Mouse (Mus musculus) heart, embryonic 11.5 days (tissue): ENCODE measurements at regions not wholly inside any gene's neighbourhood (a gene's known extent, or its start where the extent isn't known, plus 50 kb on each side); places are given as distances from the start of the nearest gene placed in this dataset.

Experiments used
- ATAC-seq: fragments of 200-750 bp; cut with Nextera tagmentation; replicated peaks from 2 replicates; pipeline ENCODE4 v1.8.0; 2017; ENCODE audit warnings: moderate library complexity; ENCODE audit not compliant: insufficient number of reproducible peaks, low FRiP score, low TSS enrichment
- H3K27ac ChIP-seq: fragments of 300-500 bp; sonication (generic); 2 replicates; pipeline ENCODE4 v1.5.1; 2014; ENCODE audit warnings: mild to moderate bottlenecking, low read depth, low read length
- H3K27me3 ChIP-seq: fragments of 300-500 bp; sonication (generic); 2 replicates; pipeline ENCODE4 v1.6.1; 2014; ENCODE audit warnings: mild to moderate bottlenecking, low read length, mixed read lengths; ENCODE audit not compliant: control insufficient read depth, insufficient read depth
- H3K36me3 ChIP-seq: fragments of 300-500 bp; sonication (generic); 2 replicates; pipeline ENCODE4 v1.6.1; 2014; ENCODE audit warnings: mild to moderate bottlenecking, low read length, moderate library complexity, mixed read lengths; ENCODE audit not compliant: control insufficient read depth, insufficient read depth
- H3K4me1 ChIP-seq: fragments of 300-500 bp; sonication (generic); 2 replicates; pipeline ENCODE4 v1.6.1; 2014; ENCODE audit warnings: low read length; ENCODE audit not compliant: control insufficient read depth, insufficient read depth
- H3K4me2 ChIP-seq: fragments of 300-500 bp; sonication (generic); 2 replicates; pipeline ENCODE4 v1.6.1; 2014; ENCODE audit warnings: mild to moderate bottlenecking, moderate library complexity
- H3K4me3 ChIP-seq: fragments of 300-500 bp; sonication (generic); 2 replicates; pipeline ENCODE4 v1.5.1; 2014; ENCODE audit warnings: low read depth, low read length
- H3K9ac ChIP-seq: fragments of 300-500 bp; sonication (generic); 2 replicates; pipeline ENCODE4 v1.6.1; 2014; ENCODE audit warnings: mild to moderate bottlenecking, low read depth, low read length, moderate library complexity
- H3K9me3 ChIP-seq: fragments of 300-500 bp; sonication (generic); replicated peaks from 2 replicates; pipeline ENCODE4 v1.6.1; 2016; ENCODE audit warnings: low read length; ENCODE audit not compliant: control insufficient read depth
- WGBS: fragments of 180-500 bp; shearing (Covaris S2); extraction: QIAGEN DNeasy Blood & Tissue Kit; methylation state at CpG from one replicate; pipeline ENCODE4 v1.1.7; 2014; ENCODE audit not compliant: insufficient replicate concordance; 5-methylcytosine and 5-hydroxymethylcytosine counted together

DNA sequence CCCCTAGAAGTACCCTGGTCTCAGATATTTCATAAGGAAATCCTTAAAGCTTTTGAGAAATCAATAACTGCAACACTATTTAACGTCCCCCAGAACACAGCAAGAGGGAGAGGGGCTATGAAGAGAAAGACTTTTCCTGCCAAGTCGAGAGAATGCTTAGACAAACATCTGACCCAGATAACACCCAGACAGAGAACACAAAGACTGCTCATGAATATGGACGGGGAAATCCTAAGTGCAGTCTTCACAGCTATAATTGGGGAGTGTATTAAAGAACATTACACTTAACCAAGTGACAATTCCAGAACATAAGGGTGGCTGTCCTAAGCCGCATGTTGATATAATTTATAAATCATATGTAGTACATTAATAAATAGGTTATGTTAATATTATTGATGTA lies 103.3 kb upstream of the Dyrk2 start:
- WGBS, result 53% methylated on average over 4 of the region's 4 CpGs

DNA sequence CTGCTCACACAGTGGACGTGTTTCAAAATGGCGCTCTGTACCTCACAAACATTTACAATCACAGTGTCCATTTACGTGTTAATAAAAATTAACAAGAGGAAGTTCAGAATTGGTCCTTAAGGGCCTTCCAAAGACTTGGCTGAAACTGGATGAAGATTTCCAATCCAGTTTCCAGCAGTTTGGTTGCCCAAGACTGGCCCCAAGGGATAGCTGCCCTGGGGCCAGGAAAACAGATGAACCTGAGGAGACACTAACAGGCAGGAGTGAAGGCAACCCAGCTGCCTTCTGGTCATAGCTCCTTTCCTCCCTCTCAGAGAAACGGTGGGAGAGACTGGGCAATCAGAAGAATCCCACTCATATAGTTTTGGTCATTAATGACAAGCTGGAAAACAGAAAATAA lies 102.6 kb upstream of the Dyrk2 start:
- no peaks in the 10 kb centered on the region for H3K27me3 ChIP-seq
- no peak overlapping the region for H3K9ac ChIP-seq
- no peaks in the 10 kb centered on the region for H3K36me3 ChIP-seq
- ATAC-seq, result no peak
- H3K4me1 ChIP-seq, result no peaks in the 10 kb centered on the region
- no peak overlapping the region for H3K27ac ChIP-seq
- WGBS, result 84% methylated on average over 4 of the region's 4 CpGs
- H3K4me2 ChIP-seq, result no peak overlapping the region
- H3K9me3 ChIP-seq, result no peaks in the 10 kb centered on the region
- no peak overlapping the region for H3K4me3 ChIP-seq

More for the DNA sequence above, 103.3 kb upstream of the Dyrk2 start:
- H3K27me3 ChIP-seq, result no peaks in the 10 kb centered on the region; the same call in 1 of the 2 replicates
- H3K9ac ChIP-seq, result no peak overlapping the region
- H3K4me1 ChIP-seq, result peaks cover 1% of the 10 kb centered on the region; the same call in 1 of the 2 replicates
- H3K36me3 ChIP-seq, result no peaks in the 10 kb centered on the region
- no peak for ATAC-seq
- no peaks in the 10 kb centered on the region for H3K9me3 ChIP-seq
- no peak overlapping the region for H3K4me3 ChIP-seq
- no peak overlapping the region for H3K27ac ChIP-seq
- H3K4me2 ChIP-seq, result no peak overlapping the region

DNA sequence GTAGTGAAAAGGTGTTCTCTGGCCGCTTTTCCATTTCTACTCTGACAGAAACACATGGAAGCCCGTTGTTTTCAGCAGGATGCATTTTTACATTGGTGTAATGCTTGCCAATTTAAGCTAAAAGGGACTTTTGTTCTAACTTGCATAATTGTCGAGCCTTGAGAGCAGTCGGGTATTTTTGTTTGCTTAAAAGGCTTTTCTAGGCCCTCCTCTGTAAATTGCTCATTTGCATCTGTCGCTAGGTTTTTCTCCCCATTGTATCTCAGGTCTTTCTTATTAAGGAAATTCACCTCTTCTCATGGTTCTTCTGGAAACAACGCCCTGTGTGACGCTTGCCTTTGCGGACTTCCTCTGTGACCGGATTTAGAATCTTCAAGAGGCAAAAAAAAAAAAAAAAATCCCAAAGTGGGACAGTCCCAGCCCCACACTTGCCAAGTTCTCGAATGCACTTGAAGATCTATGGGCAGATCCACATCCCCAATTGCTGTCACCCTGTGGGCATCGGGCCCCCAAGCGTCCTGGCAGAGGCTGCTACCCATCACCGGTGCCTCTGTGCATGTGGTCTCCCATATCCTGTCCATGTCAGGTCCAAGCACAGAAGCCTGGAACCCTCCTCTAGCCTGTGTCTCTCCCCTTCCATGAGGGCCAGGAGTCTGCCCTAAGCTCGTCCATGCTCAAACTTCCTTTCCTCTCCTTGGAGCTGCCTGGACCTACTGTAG lies 100.6 kb upstream of the Dyrk2 start:
- Histone ChIP-seq H3K4me1 (no peaks in the 10 kb centered on the region), H3K9ac (no peak overlapping the region), H3K27ac (no peak overlapping the region), H3K4me3 (no peak overlapping the region), H3K4me2 (no peak overlapping the region), H3K9me3 (no peaks in the 10 kb centered on the region), H3K27me3 (no peaks in the 10 kb centered on the region), H3K36me3 (no peaks in the 10 kb centered on the region)
- WGBS, result 76% methylated on average over 14 of the region's 14 CpGs
- no peak for ATAC-seq

DNA sequence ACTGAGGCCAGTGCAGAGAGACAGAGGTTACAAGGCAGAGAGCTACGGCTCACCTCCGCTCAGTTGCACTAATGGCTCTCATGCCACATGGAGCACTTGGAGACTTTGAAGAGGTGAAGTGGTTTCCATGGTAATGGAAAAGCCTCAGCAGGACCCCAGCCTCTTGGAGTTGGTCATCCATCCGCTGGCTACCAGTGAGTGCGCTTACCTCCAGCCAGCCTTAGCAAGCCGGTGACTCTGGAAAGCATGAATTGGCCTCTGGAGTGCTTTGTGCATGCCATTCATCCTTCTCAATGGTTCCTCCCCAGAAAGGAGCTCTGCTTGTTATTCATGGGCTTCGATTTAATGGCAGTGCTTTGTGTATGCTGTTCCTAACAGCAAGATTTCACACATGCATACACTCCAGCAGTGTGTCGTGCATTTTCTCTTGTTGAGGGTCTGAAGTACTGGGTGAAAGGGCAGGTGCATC lies 91.7 kb upstream of the Dyrk2 start:
- WGBS, result 67% methylated on average over 7 of the region's 7 CpGs

DNA sequence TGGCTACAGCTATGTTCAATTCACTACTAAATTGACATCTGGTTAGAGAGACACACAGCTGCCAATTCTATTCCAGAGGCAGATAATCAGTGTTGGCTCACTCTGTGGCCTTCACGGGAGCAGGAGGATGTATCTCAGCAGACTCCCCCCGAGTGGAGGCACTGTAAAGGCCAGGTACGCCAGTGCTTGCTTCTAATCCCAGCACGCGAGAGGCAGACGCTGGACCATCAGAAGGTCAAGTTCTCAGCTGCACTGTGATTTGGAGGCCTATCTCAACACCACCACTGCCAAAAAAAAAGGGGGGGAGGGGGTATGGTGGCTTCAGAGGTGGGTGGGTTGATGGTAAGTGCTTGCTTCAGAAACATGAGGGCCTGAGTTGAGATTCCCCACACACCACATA lies 90.1 kb upstream of the Dyrk2 start:
- Histone ChIP-seq H3K36me3 (no peaks in the 10 kb centered on the region), H3K4me3 (no peak overlapping the region), H3K4me1 (0 out of 2 replicates have a peak, but pooled peaks cover 3% of the 10 kb centered on the region), H3K27ac (no peak overlapping the region), H3K9me3 (no peaks in the 10 kb centered on the region), H3K4me2 (no peak overlapping the region), H3K27me3 (no peaks in the 10 kb centered on the region), H3K9ac (no peak overlapping the region)
- no peak for ATAC-seq
- 57% methylated on average over 6 of the region's 6 CpGs for WGBS

More for the DNA sequence above, 91.7 kb upstream of the Dyrk2 start:
- Histone ChIP-seq H3K27ac (no peak overlapping the region), H3K36me3 (no peaks in the 10 kb centered on the region), H3K4me1 (0 out of 2 replicates have a peak, but pooled peaks cover 3% of the 10 kb centered on the region), H3K9ac (no peak overlapping the region), H3K9me3 (no peaks in the 10 kb centered on the region), H3K27me3 (no peaks in the 10 kb centered on the region), H3K4me2 (no peak overlapping the region; the same call in 1 of the 2 replicates), H3K4me3 (no peak overlapping the region)
- no peak for ATAC-seq

DNA sequence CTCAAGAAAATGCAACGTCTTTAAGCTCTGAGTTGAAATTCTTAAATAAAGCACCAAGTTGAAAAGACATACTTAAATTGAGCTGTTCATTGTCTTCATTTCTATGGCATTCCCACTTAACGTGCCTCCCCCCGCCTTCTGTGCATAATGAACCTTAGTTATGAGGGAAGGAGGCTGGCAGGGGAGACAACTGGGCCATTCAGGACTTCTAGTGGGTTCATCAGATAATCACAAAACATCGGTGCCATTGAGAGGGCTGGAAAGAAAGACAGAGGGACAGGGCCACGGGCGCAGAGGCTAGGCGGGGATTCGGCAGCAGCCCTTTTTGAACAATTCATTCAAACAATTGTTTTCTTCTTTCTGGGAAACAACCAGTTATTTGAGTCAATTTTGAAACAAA lies 89.6 kb upstream of the Dyrk2 start:
- Histone ChIP-seq H3K9me3 (no peaks in the 10 kb centered on the region), H3K27ac (no peak overlapping the region), H3K36me3 (no peaks in the 10 kb centered on the region), H3K4me1 (0 out of 2 replicates have a peak, but pooled peaks cover 3% of the 10 kb centered on the region), H3K9ac (no peak overlapping the region), H3K27me3 (no peaks in the 10 kb centered on the region), H3K4me3 (no peak overlapping the region), H3K4me2 (no peak overlapping the region)
- 68% methylated on average over 8 of the region's 8 CpGs for WGBS
- ATAC-seq, result no peak

DNA sequence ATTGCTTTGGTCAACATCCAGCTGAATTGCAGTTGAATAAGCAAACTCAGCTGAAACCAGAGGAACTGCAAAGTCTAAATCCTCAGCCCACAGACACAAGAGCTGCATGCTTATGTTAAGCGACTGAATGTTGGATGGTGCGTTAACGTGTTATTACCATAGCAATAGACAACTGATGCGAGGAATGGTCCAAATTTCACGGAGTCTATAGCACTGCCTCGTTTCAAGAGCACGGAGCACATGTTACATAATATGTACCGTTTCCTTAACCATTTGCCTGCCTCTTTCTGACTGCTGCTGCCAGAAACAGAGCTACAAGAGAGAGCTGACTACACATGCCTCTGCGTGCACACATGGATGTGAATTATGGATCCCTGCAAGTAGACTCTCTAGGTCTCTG lies 86.3 kb upstream of the Dyrk2 start:
- no peak for ATAC-seq
- WGBS, result 84% methylated on average over 9 of the region's 9 CpGs
- Histone ChIP-seq H3K36me3 (no peaks in the 10 kb centered on the region), H3K27ac (no peak overlapping the region), H3K27me3 (no peaks in the 10 kb centered on the region), H3K9me3 (no peaks in the 10 kb centered on the region), H3K4me2 (no peak overlapping the region), H3K4me1 (0 out of 2 replicates have a peak, but pooled peaks cover 3% of the 10 kb centered on the region), H3K9ac (no peak overlapping the region), H3K4me3 (no peak overlapping the region)

DNA sequence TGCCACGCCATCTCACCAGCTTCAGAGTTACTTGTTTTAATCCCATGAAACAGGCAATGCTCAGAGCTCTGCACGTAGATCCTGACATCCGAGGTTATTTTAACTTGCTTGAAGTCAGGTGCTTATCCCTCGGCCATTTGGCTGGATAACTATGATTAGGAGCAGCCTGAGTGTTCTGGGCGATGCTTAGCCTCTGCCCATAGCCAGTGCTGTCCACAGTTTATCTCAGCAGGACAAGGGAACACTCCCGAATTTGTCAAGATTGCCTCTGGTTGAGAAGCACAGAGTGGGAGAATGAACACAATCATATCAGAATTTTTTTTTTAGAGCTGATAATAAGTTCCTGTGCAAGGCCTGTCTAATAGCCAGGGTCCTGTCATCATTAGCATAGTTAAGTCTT lies 83.4 kb upstream of the Dyrk2 start:
- no peaks in the 10 kb centered on the region for H3K27me3 ChIP-seq
- H3K9me3 ChIP-seq, result no peaks in the 10 kb centered on the region
- 39% methylated on average over 6 of the region's 6 CpGs for WGBS
- no peak for ATAC-seq
- H3K4me2 ChIP-seq, result no peak overlapping the region
- no peak overlapping the region for H3K27ac ChIP-seq
- H3K36me3 ChIP-seq, result no peaks in the 10 kb centered on the region
- H3K4me1 ChIP-seq, result no peaks in the 10 kb centered on the region
- H3K4me3 ChIP-seq, result no peak overlapping the region
- no peak overlapping the region for H3K9ac ChIP-seq

DNA sequence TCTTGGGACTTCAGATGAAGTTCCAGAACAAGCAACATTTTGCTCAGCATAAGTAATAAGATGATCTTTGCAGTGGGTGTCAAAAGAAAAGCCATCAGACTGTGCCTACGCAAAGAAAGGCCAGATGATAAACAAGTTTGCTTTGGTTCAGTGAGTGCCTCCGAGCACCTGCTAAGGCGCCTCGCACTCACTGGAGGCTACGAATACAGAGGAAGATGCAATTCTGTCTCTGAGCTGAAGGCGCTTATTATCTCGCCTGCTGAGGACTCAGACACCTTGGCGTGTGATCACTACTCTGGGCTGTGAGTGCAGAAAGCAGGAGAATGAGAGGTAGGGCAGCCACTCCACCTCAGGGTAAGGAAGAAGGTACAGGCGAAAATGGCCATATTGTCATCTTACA lies 82.7 kb upstream of the Dyrk2 start:
- no peaks in the 10 kb centered on the region for H3K9me3 ChIP-seq
- WGBS, result 91% methylated on average over 9 of the region's 9 CpGs

More for the DNA sequence above, 82.7 kb upstream of the Dyrk2 start:
- no peaks in the 10 kb centered on the region for H3K27me3 ChIP-seq
- no peak overlapping the region for H3K4me2 ChIP-seq
- no peaks in the 10 kb centered on the region for H3K4me1 ChIP-seq
- no peak for ATAC-seq
- H3K36me3 ChIP-seq, result no peaks in the 10 kb centered on the region
- H3K4me3 ChIP-seq, result no peak overlapping the region
- H3K9ac ChIP-seq, result no peak overlapping the region
- H3K27ac ChIP-seq, result no peak overlapping the region
